Mouse (Mus musculus): Measurements from ENCODE around the gene Amh. TPM values are rescaled to one million over a fixed set of nuclear protein-coding genes. Genes with fewer than 3 reads are reported as not detected.
"Not testable (repeated sequence)": the region's sequence is repeated elsewhere in the genome, so short reads cannot be mapped to it uniquely, and the experiment has no call there.

Gene Amh
- total RNA-seq, 2 experiments from 2014 or later, result 0.83 to 1.5 TPM

DNA sequence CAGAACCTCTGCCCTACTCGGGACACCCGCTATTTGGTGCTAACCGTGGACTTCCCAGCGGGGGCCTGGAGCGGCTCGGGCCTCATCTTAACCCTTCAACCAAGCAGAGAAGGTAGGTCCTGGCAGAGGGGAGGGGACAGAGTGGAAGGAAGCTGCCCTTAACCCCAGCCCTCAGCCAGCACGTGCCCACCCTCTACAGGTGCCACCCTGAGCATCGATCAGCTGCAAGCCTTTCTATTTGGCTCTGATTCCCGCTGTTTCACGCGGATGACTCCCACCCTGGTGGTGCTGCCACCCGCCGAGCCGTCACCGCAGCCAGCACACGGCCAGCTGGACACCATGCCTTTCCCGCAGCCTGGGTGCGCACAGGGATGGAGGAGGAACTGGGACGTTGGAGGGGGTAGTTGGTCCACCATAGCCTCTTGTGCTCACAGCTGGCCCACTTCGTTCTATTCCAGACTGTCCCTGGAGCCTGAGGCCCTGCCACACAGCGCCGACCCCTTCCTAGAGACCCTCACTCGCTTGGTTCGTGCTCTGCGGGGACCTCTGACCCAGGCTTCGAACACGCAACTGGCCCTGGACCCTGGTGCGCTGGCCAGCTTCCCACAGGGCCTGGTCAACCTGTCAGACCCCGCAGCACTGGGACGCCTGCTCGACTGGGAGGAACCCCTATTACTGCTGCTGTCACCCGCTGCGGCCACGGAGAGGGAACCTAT is 1.5 kb downstream of the Amh start:
- DNase-seq (ENCODE audit: low spot score in 2 of 2), result no peak

DNA sequence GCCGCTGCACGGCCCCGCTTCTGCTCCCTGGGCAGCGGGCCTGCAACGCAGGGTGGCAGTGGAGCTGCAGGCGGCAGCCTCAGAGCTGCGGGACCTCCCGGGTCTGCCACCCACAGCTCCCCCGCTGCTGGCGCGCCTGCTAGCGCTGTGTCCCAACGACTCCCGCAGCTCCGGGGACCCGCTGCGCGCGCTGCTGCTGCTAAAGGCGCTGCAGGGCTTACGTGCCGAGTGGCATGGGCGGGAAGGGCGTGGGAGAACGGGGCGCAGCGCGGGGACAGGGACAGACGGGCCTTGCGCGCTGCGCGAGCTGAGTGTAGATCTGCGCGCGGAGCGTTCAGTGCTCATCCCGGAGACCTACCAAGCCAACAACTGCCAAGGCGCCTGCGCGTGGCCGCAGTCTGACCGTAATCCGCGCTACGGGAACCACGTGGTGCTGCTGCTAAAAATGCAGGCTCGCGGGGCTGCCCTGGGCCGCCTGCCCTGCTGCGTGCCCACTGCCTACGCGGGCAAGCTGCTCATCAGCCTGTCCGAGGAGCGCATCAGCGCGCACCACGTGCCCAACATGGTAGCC is 2.1 kb downstream of the Amh start:
- DNase-seq (ENCODE audit: low spot score in 2 of 2), result peak; percentile 65 to 72

DNA sequence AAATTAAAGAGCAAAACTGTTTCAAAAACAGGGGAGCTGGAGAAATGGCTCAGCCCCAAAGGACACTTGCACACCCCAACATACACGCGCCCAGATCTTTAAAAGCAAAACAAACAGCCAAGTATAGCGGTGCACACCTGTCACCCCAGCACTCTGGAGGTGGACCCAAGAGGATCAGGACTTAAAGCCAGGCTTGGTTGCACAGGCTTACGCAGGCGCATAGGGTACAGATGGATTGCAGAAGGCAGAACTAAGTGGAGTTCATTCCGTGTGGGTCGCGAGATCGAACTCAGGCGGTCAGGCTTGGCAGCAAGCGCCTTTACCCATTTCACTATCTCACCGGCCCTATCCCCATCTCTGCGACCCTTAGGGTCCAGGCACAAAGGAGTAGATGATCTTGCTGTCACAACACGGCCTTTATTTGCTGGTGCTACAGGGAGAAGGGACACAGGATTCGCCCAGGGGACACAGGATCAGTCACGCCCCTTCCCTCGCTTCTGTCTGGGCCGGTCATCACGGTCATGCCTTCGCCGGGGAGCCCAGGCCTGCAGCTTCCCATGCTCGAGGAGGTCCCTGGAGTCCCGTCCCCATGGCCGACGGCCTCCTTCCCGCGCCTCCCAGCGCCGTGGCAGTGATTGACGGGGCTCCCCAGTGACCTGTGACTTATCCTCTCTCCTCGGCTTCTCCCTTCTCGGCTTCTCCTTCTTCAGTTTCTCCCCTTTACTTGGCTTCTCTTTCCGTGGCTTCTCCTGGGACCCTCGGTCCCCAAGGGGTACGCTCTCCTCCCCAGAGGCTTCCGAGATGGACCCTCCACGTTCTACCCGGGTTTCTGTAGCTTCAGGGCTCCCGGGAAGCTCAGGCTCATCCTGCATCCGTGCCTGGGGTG is 3.3 kb downstream of the Amh start:
- DNase-seq (ENCODE audit: low spot score in 2 of 2), result no peak

DNA sequence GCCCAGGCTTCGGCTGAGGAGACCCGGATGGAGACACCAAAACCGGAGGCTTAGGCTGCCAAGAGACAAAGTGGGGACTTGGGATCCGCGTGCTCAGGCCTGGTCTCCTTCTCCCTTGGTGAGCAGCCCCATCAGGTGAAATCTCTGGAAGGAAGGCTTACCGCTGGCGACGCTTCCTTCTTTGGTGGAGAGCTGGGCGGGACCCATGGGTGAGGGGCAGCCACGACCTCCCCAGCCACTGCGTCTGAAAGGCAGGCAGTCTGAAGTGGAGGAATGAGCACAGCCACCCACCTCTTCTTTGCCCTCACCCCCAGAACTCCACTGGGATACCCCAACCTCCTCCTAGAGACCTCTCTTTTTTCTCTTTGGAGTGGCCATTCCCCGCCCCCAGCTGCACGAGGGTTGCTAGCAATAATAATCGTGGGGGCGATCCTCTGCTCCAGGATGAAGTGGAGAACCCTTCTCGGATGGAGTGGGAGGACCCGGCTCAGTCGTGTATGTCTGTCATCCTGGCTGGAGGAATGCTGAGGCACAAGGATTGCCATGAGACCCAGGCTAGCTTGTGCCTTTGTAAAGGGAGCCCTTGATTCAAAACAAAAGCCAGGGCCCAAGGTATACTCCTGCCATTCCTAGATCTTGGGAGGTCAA is 4.1 kb downstream of the Amh start:
- no peak for DNase-seq (ENCODE audit: low spot score in 2 of 2)

DNA sequence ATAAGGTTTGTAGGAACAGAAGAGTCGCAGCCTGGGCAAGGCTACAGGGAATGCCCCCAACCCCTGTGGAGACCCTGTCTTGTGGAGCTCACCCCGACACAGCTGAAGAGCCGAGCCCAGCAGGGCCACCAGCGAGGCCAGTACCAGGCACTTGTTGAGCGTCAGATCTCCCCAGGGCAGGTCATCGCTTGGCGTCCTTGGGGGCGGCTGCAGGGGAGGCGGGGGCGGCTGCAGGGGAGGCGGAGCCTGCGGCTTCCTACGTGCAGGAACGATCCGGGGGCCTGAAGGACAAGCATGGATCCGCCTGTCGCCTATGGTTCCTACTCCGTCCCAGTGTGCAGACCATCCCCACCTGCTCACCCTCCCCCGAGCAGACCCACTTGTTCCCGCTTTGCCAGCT is 5.0 kb downstream of the Amh start:
- DNase-seq (ENCODE audit: low spot score in 2 of 2), result peak in 1 of 2 experiments; percentile 66

DNA sequence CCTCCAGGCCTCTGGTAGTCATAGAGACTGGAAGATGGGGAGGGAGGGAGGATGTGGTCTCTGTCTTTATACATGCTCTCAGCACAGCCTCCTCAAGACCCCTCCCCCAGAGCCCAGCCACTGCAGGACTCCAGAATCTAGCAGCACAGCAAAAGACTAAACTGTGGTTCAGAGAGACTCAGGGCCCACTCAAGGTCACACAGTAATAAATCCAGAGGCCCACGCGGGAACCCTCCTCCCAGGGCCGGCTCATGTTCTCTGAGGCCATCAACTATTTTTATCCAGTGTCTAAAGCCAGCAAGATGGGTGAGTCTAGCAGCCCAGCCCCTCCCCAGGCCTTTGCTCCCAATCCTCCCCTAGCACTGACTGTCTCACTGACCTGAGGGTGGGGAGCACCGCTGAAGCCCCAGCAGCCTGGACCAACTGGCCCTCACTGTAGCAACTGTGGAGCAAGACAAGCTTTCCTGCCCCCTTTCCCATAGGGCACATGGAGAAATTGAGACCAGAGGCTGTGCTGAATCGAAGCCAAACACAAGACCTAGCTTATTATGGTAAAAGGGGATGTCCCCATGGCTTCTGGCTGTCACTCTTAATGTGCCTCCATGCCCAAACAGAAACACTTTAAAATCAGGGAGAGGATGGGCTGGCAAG is 7.5 kb downstream of the Amh start:
- DNase-seq (ENCODE audit: low spot score in 2 of 2), result no peak

DNA sequence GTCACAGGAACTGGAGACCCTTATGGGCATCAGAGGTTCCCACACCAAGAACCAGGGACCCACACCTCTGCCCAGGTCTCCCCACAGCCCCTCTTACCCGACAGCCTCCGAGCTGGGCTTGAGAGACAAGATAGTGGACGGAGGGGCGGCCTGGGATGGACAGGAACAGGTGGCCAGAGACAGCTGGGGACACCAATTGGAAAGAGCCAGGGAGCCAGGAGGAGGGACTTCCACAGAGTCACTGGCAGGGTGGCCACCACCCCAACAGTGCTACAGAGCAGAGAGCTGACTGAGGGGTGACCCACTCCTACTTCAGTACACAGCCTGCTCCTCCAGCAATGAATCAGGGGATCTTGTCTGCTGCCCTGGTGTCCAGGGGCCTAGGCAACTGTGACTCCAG is 8.3 kb downstream of the Amh start, which contains the start of gene Jsrp1:
Gene Jsrp1 (minus strand): TSS at position 133 of the 400 bp plus-strand sequence.
- no peak for DNase-seq (ENCODE audit: low spot score in 2 of 2)

DNA sequence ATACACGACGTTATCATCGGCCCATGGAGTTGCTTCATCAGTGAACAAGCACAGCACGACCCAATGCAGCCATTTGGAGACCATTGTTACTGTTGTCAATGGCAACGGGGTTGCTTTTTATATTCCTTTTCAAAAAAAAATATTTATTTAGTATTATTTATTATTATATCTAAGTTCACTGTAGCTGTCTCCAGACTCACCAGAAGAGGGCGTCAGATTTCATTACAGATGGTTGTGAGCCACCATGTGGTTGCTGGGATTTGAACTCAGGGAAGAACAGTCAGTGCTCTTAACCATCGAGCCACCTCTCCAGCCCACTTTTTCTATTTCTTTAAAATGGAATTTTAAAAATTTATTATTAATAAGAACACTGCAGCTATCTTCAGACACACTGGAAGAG is 9.8 kb downstream of the Amh start:
- DNase-seq (ENCODE audit: low spot score in 2 of 2), result no peak

DNA sequence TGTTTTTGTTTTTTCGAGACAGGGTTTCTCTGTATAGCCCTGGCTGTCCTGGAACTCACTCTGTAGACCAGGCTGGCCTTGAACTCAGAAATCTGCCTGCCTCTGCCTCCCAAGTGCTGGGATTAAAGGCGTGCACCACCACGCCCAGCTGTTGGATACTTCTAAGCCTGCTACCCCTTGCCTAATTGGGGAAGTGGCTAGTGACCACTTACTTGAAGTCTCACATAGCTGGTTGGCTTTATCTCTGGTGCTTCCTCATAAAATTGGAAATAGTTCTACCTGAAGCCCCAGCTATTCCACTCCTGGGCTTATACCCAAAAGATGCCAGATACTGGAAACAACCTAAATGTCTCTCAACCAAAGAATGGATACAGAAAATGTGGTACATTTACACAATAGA is 11.3 kb downstream of the Amh start:
- not testable (repeated sequence) for DNase-seq (ENCODE audit: low spot score in 2 of 2)

DNA sequence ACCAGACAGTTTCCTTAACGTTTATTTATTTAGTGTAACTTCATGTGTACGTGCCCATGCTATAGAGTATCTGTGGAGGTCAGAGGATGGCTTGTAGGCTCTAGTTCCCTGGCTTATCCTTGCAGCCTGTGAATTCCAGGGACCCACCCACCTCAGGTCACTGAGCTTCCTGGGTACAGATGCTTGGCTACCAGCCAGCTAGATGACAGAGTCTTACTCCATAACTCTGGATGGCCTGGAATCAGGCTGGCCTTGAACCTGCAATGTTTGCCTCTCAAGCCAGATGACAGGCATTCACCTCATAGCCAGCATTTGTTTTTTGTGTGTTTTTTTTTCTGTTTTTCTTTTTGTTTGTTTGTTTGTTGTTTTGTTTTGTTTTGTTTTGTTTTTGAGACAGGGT is 12.1 kb downstream of the Amh start:
- no peak for DNase-seq (ENCODE audit: low spot score in 2 of 2)

DNA sequence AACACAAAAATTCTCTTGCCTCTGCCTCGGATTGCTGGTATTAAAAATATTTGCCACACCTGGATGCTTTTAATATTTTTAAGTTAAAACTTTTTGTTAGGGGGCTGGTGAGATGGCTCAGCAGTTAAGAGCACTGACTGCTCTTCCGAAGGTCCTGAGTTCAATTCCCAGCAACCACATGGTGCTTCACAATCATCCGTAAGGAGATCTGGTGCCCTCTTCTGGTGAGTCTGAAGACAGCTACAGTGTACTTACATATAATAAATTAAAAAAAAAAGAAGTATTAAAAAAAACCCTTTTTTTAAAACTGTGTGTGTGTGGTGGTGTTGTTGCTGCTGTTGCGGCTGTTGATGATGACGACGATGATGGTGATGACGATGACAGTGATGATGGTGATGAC is 12.9 kb downstream of the Amh start:
- not testable (repeated sequence) for DNase-seq (ENCODE audit: low spot score in 2 of 2)

DNA sequence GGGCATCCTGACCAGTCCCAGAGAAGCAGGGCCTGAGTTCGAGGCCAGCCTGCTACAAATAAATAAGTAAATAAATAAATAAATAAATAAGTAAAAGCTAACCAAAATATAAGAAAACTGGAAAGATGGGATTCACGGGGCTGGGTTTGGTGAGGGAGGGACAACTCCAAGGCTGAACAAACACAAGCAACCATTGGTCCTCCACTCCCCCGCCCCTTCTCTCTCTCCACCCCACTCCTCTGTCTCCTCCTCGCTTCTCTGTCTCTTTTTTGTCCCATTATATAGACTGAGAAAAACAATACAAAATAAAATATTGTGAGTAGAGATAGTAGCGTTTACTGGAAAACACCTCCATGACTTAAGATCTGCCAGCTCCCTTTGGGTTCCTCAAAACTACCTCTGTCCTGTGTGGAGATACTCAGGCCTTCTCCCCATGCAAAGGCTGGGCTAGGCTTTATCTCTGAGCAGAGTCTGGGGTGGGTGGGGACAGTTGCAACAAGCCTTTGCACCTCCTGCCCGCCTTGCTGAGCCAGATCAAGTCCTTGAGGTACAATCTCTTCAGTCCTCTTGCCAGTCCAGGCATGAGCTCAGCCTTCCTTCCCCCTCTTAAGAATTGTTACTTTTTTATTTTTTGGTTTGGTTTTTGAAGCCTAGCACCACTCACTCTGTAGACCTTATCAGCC is 13.7 kb downstream of the Amh start:
- no peak for DNase-seq (ENCODE audit: low spot score in 2 of 2)

DNA sequence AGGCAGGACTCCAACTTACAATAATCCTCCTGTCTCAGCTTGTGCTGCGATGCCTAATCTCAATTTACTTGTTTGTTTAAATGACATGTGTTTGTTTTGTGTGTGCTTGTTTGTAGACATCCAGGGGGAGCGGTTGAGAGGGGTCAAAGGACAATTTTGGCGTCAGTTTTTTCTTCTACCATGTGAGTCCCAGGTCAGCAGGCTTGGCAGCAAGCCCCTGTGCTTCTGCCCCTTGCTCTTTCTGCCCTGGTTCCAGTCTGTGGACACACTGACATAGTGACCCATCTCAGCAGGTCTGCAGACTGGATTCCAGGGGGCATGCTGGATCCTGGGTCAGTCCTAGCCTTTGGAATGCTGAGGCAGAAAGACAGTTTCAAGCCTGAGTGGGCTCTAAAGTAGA is 14.4 kb downstream of the Amh start:
- DNase-seq (ENCODE audit: low spot score in 2 of 2), result no peak

DNA sequence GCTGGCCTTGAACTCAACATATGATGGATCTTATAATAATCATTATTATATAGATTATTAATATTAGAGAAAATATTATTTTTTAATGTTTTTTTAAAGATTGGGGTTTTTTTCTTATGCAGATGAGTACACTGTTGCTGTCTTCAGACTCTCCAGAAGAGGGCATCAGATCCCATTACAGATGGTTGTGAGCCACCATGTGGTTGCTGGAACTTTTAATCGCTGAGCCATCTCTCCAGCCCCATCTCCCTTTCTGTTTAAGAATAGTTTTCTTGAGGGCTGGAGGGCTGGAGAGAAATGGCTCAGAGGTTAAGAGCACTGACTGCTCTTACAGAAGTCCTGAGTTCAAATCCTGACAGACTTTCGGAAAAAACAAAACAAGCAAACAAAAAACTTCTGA is 16.9 kb downstream of the Amh start:
- no peak for DNase-seq (ENCODE audit: low spot score in 2 of 2)

DNA sequence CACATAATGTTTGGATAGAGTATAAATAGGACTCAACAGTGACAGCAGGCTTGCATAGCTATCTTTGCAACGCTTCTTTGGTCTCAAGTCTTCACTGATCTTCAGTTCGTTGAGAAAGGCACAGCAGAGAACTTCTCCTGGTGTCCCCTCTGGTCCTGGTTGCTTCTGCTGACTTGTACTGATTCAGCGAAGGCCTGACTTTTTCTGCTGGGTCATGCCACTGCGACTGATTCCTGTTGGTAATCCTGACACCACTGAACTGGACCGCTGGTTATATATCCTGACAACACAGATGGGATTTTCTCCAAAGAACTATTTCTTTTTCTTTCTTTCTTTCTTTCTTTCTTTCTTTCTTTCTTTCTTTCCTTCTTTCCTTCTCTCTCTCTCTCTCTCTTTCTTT is 17.5 kb downstream of the Amh start:
- DNase-seq (ENCODE audit: low spot score in 2 of 2), result no peak

DNA sequence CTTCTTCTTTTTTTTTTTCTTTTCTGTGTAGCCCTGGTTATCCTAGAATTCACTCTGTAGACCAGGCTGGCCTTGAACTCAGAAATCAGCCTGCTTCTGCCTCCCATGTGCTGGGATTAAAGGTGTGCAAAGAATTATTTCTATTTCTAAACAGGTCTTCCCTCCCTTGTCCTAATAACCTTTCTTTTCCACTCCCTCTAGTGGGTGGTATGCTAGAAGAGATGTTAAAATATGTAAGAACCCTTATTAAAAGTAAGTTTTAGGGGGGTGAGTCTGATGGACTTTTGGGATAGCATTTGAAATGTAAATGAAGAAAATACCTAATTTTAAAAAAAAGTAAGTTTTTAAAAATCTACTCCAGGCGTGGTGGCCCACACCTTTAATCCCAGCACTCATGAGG is 18.3 kb downstream of the Amh start:
- DNase-seq (ENCODE audit: low spot score in 2 of 2), result no peak

DNA sequence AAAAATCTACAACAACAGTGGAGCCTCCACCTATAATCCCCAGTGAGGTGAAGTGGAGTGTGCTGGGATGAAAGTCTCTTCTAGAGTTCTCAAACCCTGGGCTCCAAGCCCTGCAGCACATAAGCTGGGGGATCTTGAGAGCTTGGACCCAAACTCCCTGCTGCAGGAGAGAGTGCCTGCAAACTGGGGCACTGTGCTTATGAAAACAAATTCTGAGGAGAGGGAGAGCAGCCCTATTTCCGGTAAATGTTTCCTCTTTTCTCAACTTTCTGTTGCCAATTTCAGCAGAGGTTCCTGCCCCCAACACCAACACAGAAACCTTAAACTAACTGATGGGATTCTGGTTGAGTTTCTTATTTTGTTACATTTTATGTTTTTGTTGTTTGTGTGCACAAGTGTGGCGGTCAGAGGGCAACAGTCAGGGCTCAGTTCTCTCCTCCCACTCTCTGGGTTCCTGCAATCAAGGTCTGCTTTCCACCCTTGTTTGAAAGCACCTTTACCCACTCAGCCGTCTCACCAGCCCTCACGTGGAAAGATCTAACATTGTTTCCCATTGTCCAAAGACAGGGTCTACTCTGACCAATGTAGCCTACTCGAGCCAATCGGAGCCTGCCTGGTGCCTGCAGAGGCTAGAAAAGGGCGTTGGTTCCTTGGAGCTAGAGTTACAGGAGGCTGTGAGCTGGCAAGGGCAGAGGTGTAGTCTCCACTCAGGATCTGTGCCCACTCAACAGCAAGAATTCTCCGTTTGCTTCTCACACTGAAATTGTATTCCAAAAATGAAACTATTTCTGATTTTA is 19.0 kb downstream of the Amh start:
- DNase-seq (ENCODE audit: low spot score in 2 of 2), result no peak

DNA sequence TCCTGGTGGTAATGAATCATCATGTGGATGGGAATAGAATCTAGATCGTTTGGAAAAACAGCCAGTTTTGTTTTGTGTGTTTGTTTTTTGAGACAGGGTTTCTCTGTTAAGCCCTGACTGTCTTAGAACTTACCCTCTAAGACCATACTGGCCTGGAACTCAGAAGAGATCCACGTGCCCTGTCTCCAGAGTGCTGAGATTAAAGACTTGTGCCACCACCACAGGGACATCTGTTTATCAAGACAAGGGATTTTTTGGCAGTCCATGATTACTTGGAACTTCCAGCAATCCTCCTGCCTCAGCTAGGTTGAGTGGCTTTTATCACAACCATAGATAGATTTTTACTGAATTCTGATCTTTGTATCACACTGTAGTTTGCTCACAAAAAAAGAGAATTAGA is 19.8 kb downstream of the Amh start:
- no peak for DNase-seq (ENCODE audit: low spot score in 2 of 2)

All from adrenal gland, adult 18-20 months (tissue).